In genomic region chr4:123409752-123410151, GRCm38 (mm10) we compare ENCODE assay signal across 9 mouse cellular contexts.
A peak's percentile ranks its signal among the peaks of the same experiment; 100 is the strongest.
DNase-seq lines count a peak whose midpoint lies in the region; ATAC-seq and TF ChIP-seq lines count a peak whose summit lies in the region.
"Had no signal": no experiment of that assay in that cellular context is flagged by ENCODE, and none has a peak within 500 bp of the region (broad histone marks: within the 10 kb centered on the region; RNA-seq: fewer than 3 reads in every experiment).

No protein-coding gene starts in this region.

- intact Hi-C loops in heart, adult 2 months (cut with DNase I) = loop anchor here (5.0 kb wide), 2 partner anchors 43 to 258 kb away; no protein-coding TSS in a partner anchor

- no peak for TF ChIP-seq CTCF in heart, adult 2 months (IDR thresholded peaks at IDR 0.05)
- no peak for TF ChIP-seq CTCF in CH12.LX (conservative IDR thresholded peaks at IDR 0.05 in 1 of 2, IDR thresholded peaks at IDR 0.05 in 1 of 2; ENCODE audit: low read depth in 2 of 2, low read length in 2 of 2)

- TF ChIP-seq EP300 in heart, adult 2 months (IDR thresholded peaks at IDR 0.05; ENCODE audit: insufficient read depth, low read depth, low read length) = no peak
- TF ChIP-seq EP300 in CH12.LX (IDR thresholded peaks at IDR 0.05; ENCODE audit: low read length) = no peak

- TF ChIP-seq POLR2A in heart, adult 2 months (IDR thresholded peaks at IDR 0.05; ENCODE audit: insufficient read depth, low read depth, low read length) = no peak
- no peak for TF ChIP-seq POLR2A in CH12.LX (IDR thresholded peaks at IDR 0.05; ENCODE audit: low read depth, low read length)

- dilution Hi-C loops in CH12.LX (cut with MboI; ENCODE audit: extremely low pct_ligation_motif_present, extremely low pct_unique_long_range_greater_than_20kb, low sequenced_read_pairs) = no loop called here

- H3K27ac ChIP-seq in heart, adult 2 months = peak overlapping the region; percentile 98; the same call in 1 of the 2 replicates
- H3K27ac ChIP-seq in CH12.LX (ENCODE audit: insufficient read depth, low read depth) = no peak overlapping the region
- peak overlapping the region; percentile 99 for H3K27ac ChIP-seq in heart, embryonic 13.5 days (replicated peaks)
- no peak overlapping the region for H3K27ac ChIP-seq in lung, embryonic 15.5 days

- no peaks in the 10 kb centered on the region for H3K9me3 ChIP-seq in CH12.LX (replicated peaks; ENCODE audit: low read length)
- no peaks in the 10 kb centered on the region for H3K9me3 ChIP-seq in heart, embryonic 13.5 days
- H3K9me3 ChIP-seq in lung, embryonic 15.5 days = no peaks in the 10 kb centered on the region
- H3K9me3 ChIP-seq: G1E had no signal

- H3K36me3 ChIP-seq in heart, adult 2 months (ENCODE audit: control insufficient read depth, insufficient read depth, low read length) = peaks cover 64% of the 10 kb centered on the region
- H3K36me3 ChIP-seq in CH12.LX (replicated peaks in 1 of 2; ENCODE audit: control insufficient read depth in 1 of 2, insufficient read depth in 1 of 2, low read length in 1 of 2) = peaks cover 5 to 40% of the 10 kb centered on the region in 2 experiments
- H3K36me3 ChIP-seq in heart, embryonic 13.5 days = peaks cover 31% of the 10 kb centered on the region
- H3K36me3 ChIP-seq in lung, embryonic 15.5 days = peaks cover 10% of the 10 kb centered on the region; the same call in 1 of the 2 replicates

- H3K9ac ChIP-seq in heart, adult 2 months (ENCODE audit: low read depth, low read length) = no peak overlapping the region
- H3K9ac ChIP-seq in CH12.LX (ENCODE audit: insufficient read depth, low read depth) = no peak overlapping the region
- H3K9ac ChIP-seq in heart, embryonic 13.5 days = peak overlapping the region; percentile 97
- no peak overlapping the region for H3K9ac ChIP-seq in lung, embryonic 15.5 days

- H3K4me3 ChIP-seq in heart, adult 2 months = no peak overlapping the region; the same call in 1 of the 2 replicates
- no peak overlapping the region for H3K4me3 ChIP-seq in CH12.LX (replicated peaks in 1 of 3; ENCODE audit: low read depth in 2 of 3, low read length in 2 of 3, poor library complexity in 1 of 3)
- H3K4me3 ChIP-seq in heart, embryonic 13.5 days = peak overlapping the region; percentile 86
- H3K4me3 ChIP-seq in lung, embryonic 15.5 days = no peak overlapping the region

- no peak for TF ChIP-seq RAD21 in CH12.LX (IDR thresholded peaks at IDR 0.05; ENCODE audit: low read depth, low read length)

- H3K4me1 ChIP-seq in heart, adult 2 months (ENCODE audit: control insufficient read depth, insufficient read depth, low read length) = peaks cover 31% of the 10 kb centered on the region
- peaks cover 6 to 56% of the 10 kb centered on the region in 2 experiments; a peak in 3 of 4 replicates for H3K4me1 ChIP-seq in CH12.LX (ENCODE audit: control insufficient read depth in 1 of 2, insufficient read depth in 2 of 2)
- H3K4me1 ChIP-seq in heart, embryonic 13.5 days = peaks cover 88% of the 10 kb centered on the region
- H3K4me1 ChIP-seq in lung, embryonic 15.5 days = peaks cover 84% of the 10 kb centered on the region

- no peaks in the 10 kb centered on the region for H3K27me3 ChIP-seq in heart, adult 2 months (ENCODE audit: control insufficient read depth, insufficient read depth, low read length)
- H3K27me3 ChIP-seq in CH12.LX (replicated peaks) = no peaks in the 10 kb centered on the region
- no peaks in the 10 kb centered on the region for H3K27me3 ChIP-seq in heart, embryonic 13.5 days (replicated peaks)
- no peaks in the 10 kb centered on the region for H3K27me3 ChIP-seq in lung, embryonic 15.5 days

- H3K79me2 ChIP-seq in heart, adult 2 months (replicated peaks; ENCODE audit: control insufficient read depth, insufficient read depth, low read length) = no peaks in the 10 kb centered on the region; the same call in none of the 2 replicates
- peaks cover 3% of the 10 kb centered on the region; the same call in 1 of the 2 replicates for H3K79me2 ChIP-seq in CH12.LX (replicated peaks; ENCODE audit: control insufficient read depth, extremely low read depth, insufficient read depth, poor library complexity, severe bottlenecking)

- ATAC-seq in heart, embryonic 13.5 days (ENCODE audit: extremely low read depth, insufficient number of reproducible peaks, low FRiP score, low TSS enrichment) = no peak
- ATAC-seq in lung, embryonic 15.5 days (ENCODE audit: borderline replicate concordance, extremely low read depth, low FRiP score, low TSS enrichment) = no peak

- no peak overlapping the region for H3K4me2 ChIP-seq in CH12.LX (ENCODE audit: insufficient read depth, low read depth, poor library complexity, severe bottlenecking)
- peak overlapping the region; percentile 79 for H3K4me2 ChIP-seq in heart, embryonic 13.5 days
- peak overlapping the region; percentile 91; the same call in 1 of the 2 replicates for H3K4me2 ChIP-seq in lung, embryonic 15.5 days

- 12% methylated on average over 1 of the region's 1 CpGs for WGBS in heart, adult 2 months
- 21% methylated on average over 1 of the region's 1 CpGs for WGBS in heart, embryonic 13.5 days
- 28% methylated on average over 1 of the region's 1 CpGs for WGBS in lung, embryonic 15.5 days

- in situ Hi-C loops in CH12.LX (cut with MboI; ENCODE audit: low pct_ligation_motif_present, low pct_unique_long_range_greater_than_20kb, low sequenced_read_pairs) = no loop called here

- DNase-seq in heart, adult 2 months = peak; percentile 58 to 59
- no peak for DNase-seq in heart, adult 8-10 months (ENCODE audit: low spot score)
- DNase-seq in CH12.LX (ENCODE audit: extremely low read depth) = peak; percentile 21
- DNase-seq in spleen, postnatal 36 days (ENCODE audit: low spot score in 2 of 2) = no peak
- no peak for DNase-seq in spleen, postnatal 14 days (ENCODE audit: low spot score in 2 of 2)
- no peak for DNase-seq in cerebellum, adult 8-10 months

TF ChIP-seq in CH12.LX, 34 proteins besides CTCF, POLR2A, EP300 and RAD21:
- TF ChIP-seq POLR2AphosphoS2 (IDR thresholded peaks at IDR 0.05; ENCODE audit: low read depth, low read length) = no peak
- TF ChIP-seq PAX5 (IDR thresholded peaks at IDR 0.05; ENCODE audit: low read length) = no peak
- no peak for TF ChIP-seq TCF12 (IDR thresholded peaks at IDR 0.05; ENCODE audit: low read depth, low read length)
- TF ChIP-seq ZNF384 (IDR thresholded peaks at IDR 0.05; ENCODE audit: low read depth, low read length) = no peak
TF ChIP-seq in CH12.LX: peak in this region for 0.

Comparison
In these comparisons a context has a peak if more than half of its experiments do, and no peak if none do; other contexts are left out.
1. DNase-seq: peak in heart, adult 2 months (2 of 2) and CH12.LX (single experiment); none in heart, adult 8-10 months (single experiment), spleen, postnatal 36 days (0 of 2), spleen, postnatal 14 days (0 of 2) and cerebellum, adult 8-10 months (single experiment).
2. H3K27ac ChIP-seq: peak in heart, adult 2 months (single experiment) and heart, embryonic 13.5 days (single experiment); none in CH12.LX (single experiment) and lung, embryonic 15.5 days (single experiment).